Mouse (Mus musculus) embryo, embryonic 11.5 days (tissue): ENCODE results near the gene Myo1a.
"Not testable (repeated sequence)": the region's sequence is repeated elsewhere in the genome, so short reads cannot be mapped to it uniquely, and the experiment has no call there.

Experiments
- DNase-seq: peaks from one replicate; pipeline ENCODE4 v3.0.0-alpha.2; 2012; ENCODE audit warnings: low read depth, low spot score

Myo1a gene

DNA sequence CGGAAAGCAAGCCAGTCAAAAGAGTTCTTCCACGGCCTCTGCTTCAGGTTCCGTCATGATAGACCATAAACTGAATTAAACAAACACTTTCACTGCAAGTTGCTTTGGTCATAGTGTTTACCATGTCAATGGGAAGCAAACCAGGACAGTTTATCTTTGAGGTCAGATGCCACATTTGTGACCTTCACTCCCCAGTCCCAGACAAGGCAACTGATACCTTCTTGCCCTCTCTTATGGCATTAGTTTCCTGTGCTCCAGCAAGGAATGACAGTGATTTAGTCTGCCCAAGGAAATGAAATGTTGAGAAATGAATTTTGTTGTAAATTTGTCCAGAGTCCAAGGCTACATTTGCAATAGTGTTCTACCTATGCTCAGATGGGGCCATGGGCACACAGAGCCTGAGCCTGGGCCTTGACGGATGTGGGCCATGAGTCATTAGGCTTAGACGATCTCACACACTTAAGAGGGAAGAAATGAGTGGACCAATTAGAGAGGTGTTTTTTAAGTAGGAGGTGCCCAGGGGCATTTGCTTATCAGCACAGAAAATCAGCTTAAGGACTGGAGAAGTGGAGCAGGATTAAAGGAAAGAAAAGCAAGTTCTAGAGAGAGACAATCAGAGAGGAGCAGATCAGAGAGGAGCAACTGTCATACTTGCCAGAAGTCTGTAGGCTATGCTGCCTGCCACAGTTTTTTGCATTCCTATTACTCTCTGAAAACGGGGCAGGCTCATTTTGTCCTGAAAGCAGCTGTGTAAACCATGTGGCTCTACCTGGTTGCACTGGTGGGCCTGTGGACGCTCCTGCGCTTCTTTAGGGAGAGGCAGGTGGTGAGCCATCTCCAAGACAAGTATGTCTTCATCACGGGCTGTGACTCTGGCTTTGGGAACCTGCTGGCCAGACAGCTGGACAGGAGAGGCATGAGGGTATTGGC lies 54.5 kb downstream of the Myo1a start, which contains the start of the genes Rdh1 and Rdh16f1:
Rdh1 (plus strand) TSS at position 541 of the 930 bp plus-strand sequence.
Rdh16f1 (plus strand) TSS at position 607 of the 930 bp plus-strand sequence.
- DNase-seq: no peak

GRCm38 (mm10) chr10:127762926-127763325 lies 58.0 kb downstream of the Myo1a start:
- DNase-seq: not testable (repeated sequence)

DNA sequence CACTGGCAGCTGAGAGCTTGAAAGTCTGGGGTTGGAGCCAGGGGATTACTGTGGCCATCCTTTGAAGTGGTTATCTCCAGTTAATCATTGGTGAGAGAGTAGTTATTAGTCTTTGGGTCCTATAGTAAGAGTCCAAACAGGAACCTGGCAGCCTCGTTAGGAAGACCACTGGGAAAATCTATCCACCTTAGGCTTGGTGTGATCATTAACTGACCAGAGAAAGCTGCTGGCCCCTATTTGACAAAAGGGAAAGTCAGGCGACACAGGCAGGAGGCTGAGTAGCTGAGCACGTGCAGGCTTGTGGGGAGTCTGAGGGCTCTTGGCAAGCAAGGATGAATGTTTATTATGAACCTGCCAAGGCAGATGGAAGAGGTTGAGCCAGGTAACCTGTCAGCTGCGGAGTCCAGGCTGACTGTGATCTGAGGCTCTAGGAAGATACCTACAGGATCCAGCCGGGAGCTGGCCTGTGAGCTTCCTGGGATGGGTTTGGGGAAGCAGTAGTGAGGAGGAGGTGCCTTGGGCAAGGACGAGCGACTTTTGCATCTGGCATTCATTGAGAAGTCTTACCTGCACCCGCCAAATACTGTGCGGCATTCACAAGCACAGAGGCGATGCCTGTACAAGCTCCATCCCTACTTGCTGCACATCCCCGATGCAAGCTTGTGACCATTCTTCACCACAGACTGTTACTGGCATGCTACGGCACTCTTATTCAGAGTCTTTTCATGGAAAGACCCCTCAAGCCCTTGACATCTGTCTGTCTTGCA lies 59.1 kb downstream of the Myo1a start:
- no peak for DNase-seq

DNA sequence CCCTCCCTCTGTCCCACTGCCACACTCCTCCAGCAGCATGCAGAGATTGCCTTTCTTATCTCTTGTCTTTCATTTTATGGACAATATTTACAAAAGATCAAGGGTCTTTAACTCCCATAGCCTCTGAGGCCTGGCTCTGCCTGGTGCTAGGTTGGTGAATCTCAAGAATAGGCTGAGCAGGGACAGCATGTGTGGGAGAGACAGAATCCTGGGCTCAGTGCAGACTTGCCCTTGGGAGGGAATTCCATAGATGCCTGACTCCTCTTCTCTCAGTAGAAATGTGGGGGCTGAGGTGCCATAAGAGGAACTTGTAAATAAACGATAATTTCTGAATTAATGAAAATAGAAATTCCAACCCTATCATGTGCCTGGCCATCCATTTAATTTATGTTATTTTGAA lies 61.6 kb downstream of the Myo1a start:
- no peak for DNase-seq
